Mouse (Mus musculus): ENCODE measurements around the gene Snrpd2. TPM values are rescaled to one million over a fixed set of nuclear protein-coding genes. Genes with fewer than 3 reads are reported as not detected.

Snrpd2 gene
- polyA plus RNA-seq, 2 experiments: 67.5 to 75.3 TPM

- under 1% methylated on average over 32 of the region's 32 CpGs for WGBS (ENCODE audit: insufficient replicate concordance)
- H3K4me3 ChIP-seq (ENCODE audit: insufficient read depth in 1 of 2, low read depth in 2 of 2, low read length in 2 of 2): peak overlapping the region in 1 of 2 experiments; percentile 16; a peak in 1 of 4 replicates
- ATAC-seq (ENCODE audit: insufficient read depth) (peak; percentile 34; the same call in 1 of the 2 replicates), DNase-seq (ENCODE audit: low read depth in 3 of 3, low spot score in 3 of 3) (peak in 1 of 3 experiments; percentile 44)
- no peak for TF ChIP-seq EP300 (IDR thresholded peaks at IDR 0.05; ENCODE audit: low read depth)
- TF ChIP-seq CTCF (IDR thresholded peaks at IDR 0.05; ENCODE audit: low read depth): peak; percentile 77
- H3K9ac ChIP-seq (replicated peaks): no peak overlapping the region
- H3K27me3 ChIP-seq (ENCODE audit: control insufficient read depth, insufficient read depth, low read length): peaks cover 54% of the 10 kb centered on the region
- peaks cover 11 to 27% of the 10 kb centered on the region in 2 experiments for H3K4me1 ChIP-seq (replicated peaks; ENCODE audit: control insufficient read depth in 2 of 2, insufficient read depth in 2 of 2, low read length in 1 of 2)
- no peaks in the 10 kb centered on the region for H3K9me3 ChIP-seq (ENCODE audit: control insufficient read depth, low read length)
- no peak overlapping the region for H3K27ac ChIP-seq
- peak overlapping the region; percentile 44 for H3K4me2 ChIP-seq (ENCODE audit: low read depth)
- H3K36me3 ChIP-seq (replicated peaks; ENCODE audit: control insufficient read depth, insufficient read depth, low read depth): no peaks in the 10 kb centered on the region
Measured at GRCm38 (mm10) chr7:19179173-19179572, 29.7 kb downstream of the Snrpd2 start.

- peaks cover 11 to 27% of the 10 kb centered on the region in 2 experiments for H3K4me1 ChIP-seq (replicated peaks; ENCODE audit: control insufficient read depth in 2 of 2, insufficient read depth in 2 of 2, low read length in 1 of 2)
- DNase-seq (ENCODE audit: low read depth in 3 of 3, low spot score in 3 of 3) (no peak), ATAC-seq (ENCODE audit: insufficient read depth) (no peak)
- no peak overlapping the region; the same call in 1 of the 2 replicates for H3K9ac ChIP-seq (replicated peaks)
- H3K36me3 ChIP-seq (replicated peaks; ENCODE audit: control insufficient read depth, insufficient read depth, low read depth): no peaks in the 10 kb centered on the region
- WGBS (ENCODE audit: insufficient replicate concordance): 36% methylated on average over 6 of the region's 6 CpGs
- H3K4me3 ChIP-seq (ENCODE audit: insufficient read depth in 1 of 2, low read depth in 2 of 2, low read length in 2 of 2): peak overlapping the region in 1 of 2 experiments; percentile 16; a peak in 1 of 4 replicates
- TF ChIP-seq EP300 (IDR thresholded peaks at IDR 0.05; ENCODE audit: low read depth) (no peak), CTCF (IDR thresholded peaks at IDR 0.05; ENCODE audit: low read depth) (no peak)
- no peaks in the 10 kb centered on the region for H3K9me3 ChIP-seq (ENCODE audit: control insufficient read depth, low read length)
- no peak overlapping the region for H3K27ac ChIP-seq
- H3K4me2 ChIP-seq (ENCODE audit: low read depth): peak overlapping the region; percentile 44
- H3K27me3 ChIP-seq (ENCODE audit: control insufficient read depth, insufficient read depth, low read length): peaks cover 51% of the 10 kb centered on the region
Measured at GRCm38 (mm10) chr7:19179936-19180335, 30.4 kb downstream of the Snrpd2 start.

- H3K4me3 ChIP-seq (ENCODE audit: insufficient read depth in 1 of 2, low read depth in 2 of 2, low read length in 2 of 2): peak overlapping the region; percentile 63 to 85
- peak overlapping the region; percentile 73 for H3K4me2 ChIP-seq (ENCODE audit: low read depth)
- no peaks in the 10 kb centered on the region for H3K9me3 ChIP-seq (ENCODE audit: control insufficient read depth, low read length)
- no peak overlapping the region for H3K27ac ChIP-seq
- H3K36me3 ChIP-seq (replicated peaks; ENCODE audit: control insufficient read depth, insufficient read depth, low read depth): no peaks in the 10 kb centered on the region
- DNase-seq (ENCODE audit: low read depth in 3 of 3, low spot score in 3 of 3) (no peak), ATAC-seq (ENCODE audit: insufficient read depth) (peak; percentile 43; the same call in 1 of the 2 replicates)
- peak overlapping the region; percentile 59 for H3K9ac ChIP-seq (replicated peaks)
- H3K4me1 ChIP-seq (replicated peaks; ENCODE audit: control insufficient read depth in 2 of 2, insufficient read depth in 2 of 2, low read length in 1 of 2): peaks cover 11 to 27% of the 10 kb centered on the region in 2 experiments
- H3K27me3 ChIP-seq (ENCODE audit: control insufficient read depth, insufficient read depth, low read length): peaks cover 43% of the 10 kb centered on the region
- under 1% methylated on average over 27 of the region's 27 CpGs for WGBS (ENCODE audit: insufficient replicate concordance)
- TF ChIP-seq EP300 (IDR thresholded peaks at IDR 0.05; ENCODE audit: low read depth): no peak
- 0 out of 2 replicates have a peak, but pooled peaks have one; percentile 9 for TF ChIP-seq CTCF (IDR thresholded peaks at IDR 0.05; ENCODE audit: low read depth)
Measured at GRCm38 (mm10) chr7:19180862-19181429, 31.4 kb downstream of the Snrpd2 start.

DNA sequence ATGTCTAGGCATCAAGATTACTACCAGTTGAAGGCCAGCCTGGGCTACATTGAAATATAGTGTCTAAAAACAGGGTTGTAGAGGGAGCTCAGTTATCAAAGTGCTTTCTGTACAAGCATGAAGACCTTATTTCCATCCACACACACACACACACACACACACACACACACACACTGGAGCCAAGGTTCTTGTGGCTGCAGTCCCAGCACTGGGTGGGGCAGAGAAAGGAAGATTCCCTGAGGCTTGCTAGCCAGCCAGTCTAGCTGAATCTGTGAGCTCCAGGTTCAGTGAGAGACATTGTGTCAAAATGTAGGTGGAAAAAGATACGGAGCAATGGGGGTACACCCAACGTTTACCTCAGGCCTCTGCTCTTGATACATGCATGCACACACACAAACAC lies 34.7 kb downstream of the Snrpd2 start:
- Histone ChIP-seq H3K4me1 (replicated peaks; ENCODE audit: control insufficient read depth in 2 of 2, insufficient read depth in 2 of 2, low read length in 1 of 2) (peaks cover 11 to 23% of the 10 kb centered on the region in 2 experiments), H3K9me3 (ENCODE audit: control insufficient read depth, low read length) (no peaks in the 10 kb centered on the region), H3K36me3 (replicated peaks; ENCODE audit: control insufficient read depth, insufficient read depth, low read depth) (no peaks in the 10 kb centered on the region), H3K9ac (replicated peaks) (no peak overlapping the region), H3K27ac (no peak overlapping the region), H3K27me3 (ENCODE audit: control insufficient read depth, insufficient read depth, low read length) (peaks cover 10% of the 10 kb centered on the region), H3K4me2 (ENCODE audit: low read depth) (no peak overlapping the region), H3K4me3 (ENCODE audit: insufficient read depth in 1 of 2, low read depth in 2 of 2, low read length in 2 of 2) (no peak overlapping the region)
- ATAC-seq (ENCODE audit: insufficient read depth): no peak
- 74% methylated on average over 2 of the region's 2 CpGs for WGBS (ENCODE audit: insufficient replicate concordance)
- no peak for TF ChIP-seq EP300 (IDR thresholded peaks at IDR 0.05; ENCODE audit: low read depth)
- no peak for TF ChIP-seq CTCF (IDR thresholded peaks at IDR 0.05; ENCODE audit: low read depth)
- no peak for DNase-seq (ENCODE audit: low read depth in 3 of 3, low spot score in 3 of 3)

- no peak overlapping the region for H3K9ac ChIP-seq (replicated peaks)
- no peak overlapping the region for H3K4me2 ChIP-seq (ENCODE audit: low read depth)
- TF ChIP-seq EP300 (IDR thresholded peaks at IDR 0.05; ENCODE audit: low read depth) (no peak), CTCF (IDR thresholded peaks at IDR 0.05; ENCODE audit: low read depth) (no peak)
- peaks cover 5% of the 10 kb centered on the region for H3K27me3 ChIP-seq (ENCODE audit: control insufficient read depth, insufficient read depth, low read length)
- 74% methylated on average over 6 of the region's 6 CpGs for WGBS (ENCODE audit: insufficient replicate concordance)
- no peak for ATAC-seq (ENCODE audit: insufficient read depth)
- H3K27ac ChIP-seq: no peak overlapping the region
- no peaks in the 10 kb centered on the region for H3K36me3 ChIP-seq (replicated peaks; ENCODE audit: control insufficient read depth, insufficient read depth, low read depth)
- no peak for DNase-seq (ENCODE audit: low read depth in 3 of 3, low spot score in 3 of 3)
- H3K4me3 ChIP-seq (ENCODE audit: insufficient read depth in 1 of 2, low read depth in 2 of 2, low read length in 2 of 2): no peak overlapping the region
- H3K9me3 ChIP-seq (ENCODE audit: control insufficient read depth, low read length): no peaks in the 10 kb centered on the region
- peaks cover 6 to 18% of the 10 kb centered on the region in 2 experiments for H3K4me1 ChIP-seq (replicated peaks; ENCODE audit: control insufficient read depth in 2 of 2, insufficient read depth in 2 of 2, low read length in 1 of 2)
Measured at GRCm38 (mm10) chr7:19184758-19185157, 35.2 kb downstream of the Snrpd2 start.

All from liver, embryonic 14.5 days (tissue).